Mouse (Mus musculus) E14TG2a.4 (cell line): Measurements from ENCODE around the gene Ticrr.

Experiments used
- H3K27me3 ChIP-seq: 2 replicates; pipeline ENCODE4 v1.6.1; 2014; ENCODE audit warnings: low read length, control low read depth; ENCODE audit not compliant: insufficient read depth
- H3K36me3 ChIP-seq: 2 replicates; pipeline ENCODE4 v1.6.1; 2014; ENCODE audit warnings: low read length, control low read depth; ENCODE audit not compliant: insufficient read depth
- H3K4me1 ChIP-seq: replicated peaks from 2 replicates; pipeline ENCODE4 v1.6.1; 2014; ENCODE audit warnings: low read depth, low read length, control low read depth
- H3K4me3 ChIP-seq: replicated peaks from 2 replicates; pipeline ENCODE4 v1.5.1; 2014; ENCODE audit warnings: mild to moderate bottlenecking, low read length
- H3K9me3 ChIP-seq: 2 replicates; pipeline ENCODE4 v1.6.1; 2014; ENCODE audit warnings: low read length, control low read depth
- CTCF ChIP-seq: conservative IDR thresholded peaks from 2 replicates; pipeline ENCODE4 v1.5.1; 2014; ENCODE audit warnings: low read length
- NANOG ChIP-seq: IDR thresholded peaks from 2 replicates; pipeline ENCODE4 v1.6.1; 2014; ENCODE audit warnings: borderline replicate concordance, low read length, mixed read lengths
- POU5F1 ChIP-seq: IDR thresholded peaks from 2 replicates; pipeline ENCODE4 v1.6.1; 2014; ENCODE audit warnings: low read length, borderline replicate concordance

Gene Ticrr

GRCm38 (mm10) chr7:79732622-79733021 lies 72.6 kb downstream of the Ticrr start, which contains the start of gene Plin1:
Gene Plin1 (minus strand): TSS chr7:79732903.
- peaks cover 20% of the 10 kb centered on the region for H3K27me3 ChIP-seq
- peaks cover 22% of the 10 kb centered on the region for H3K36me3 ChIP-seq
- H3K4me3 ChIP-seq, result no peak within 1 kb of the TSS
- TF ChIP-seq POU5F1, result no peak
- no peak for TF ChIP-seq NANOG
- no peak for TF ChIP-seq CTCF
- peaks cover 22% of the 10 kb centered on the region for H3K4me1 ChIP-seq
- no peaks in the 10 kb centered on the region for H3K9me3 ChIP-seq

- Histone ChIP-seq H3K4me1 (peaks cover 15% of the 10 kb centered on the region), H3K27me3 (peaks cover 20% of the 10 kb centered on the region), H3K4me3 (no peak overlapping the region), H3K36me3 (peaks cover 39% of the 10 kb centered on the region), H3K9me3 (no peaks in the 10 kb centered on the region)
- TF ChIP-seq POU5F1 (no peak), CTCF (no peak), NANOG (no peak)
These were observed 74.6 kb downstream of the Ticrr start for GRCm38 (mm10) chr7:79734563-79734962.

- Histone ChIP-seq H3K4me1 (peaks cover 2% of the 10 kb centered on the region; the same call in 1 of the 2 replicates), H3K27me3 (peaks cover 11% of the 10 kb centered on the region), H3K9me3 (no peaks in the 10 kb centered on the region), H3K4me3 (no peak overlapping the region), H3K36me3 (peaks cover 44% of the 10 kb centered on the region)
- TF ChIP-seq CTCF, result no peak
- no peak for TF ChIP-seq NANOG
- TF ChIP-seq POU5F1, result no peak
These were observed 76.5 kb downstream of the Ticrr start for GRCm38 (mm10) chr7:79736511-79736910.

- Histone ChIP-seq H3K36me3 (peaks cover 44% of the 10 kb centered on the region), H3K4me3 (no peak overlapping the region), H3K9me3 (no peaks in the 10 kb centered on the region), H3K4me1 (peaks cover 11% of the 10 kb centered on the region), H3K27me3 (peaks cover 9% of the 10 kb centered on the region; the same call in 1 of the 2 replicates)
- TF ChIP-seq NANOG (no peak), CTCF (no peak), POU5F1 (no peak)
These were observed 78.9 kb downstream of the Ticrr start for GRCm38 (mm10) chr7:79738913-79739312.

- Histone ChIP-seq H3K4me1 (peaks cover 11% of the 10 kb centered on the region), H3K36me3 (peaks cover 38% of the 10 kb centered on the region), H3K9me3 (no peaks in the 10 kb centered on the region), H3K4me3 (no peak overlapping the region), H3K27me3 (peaks cover 9% of the 10 kb centered on the region; the same call in 1 of the 2 replicates)
- TF ChIP-seq POU5F1 (no peak), CTCF (no peak), NANOG (no peak)
These were observed 80.3 kb downstream of the Ticrr start for GRCm38 (mm10) chr7:79740279-79740678.

GRCm38 (mm10) chr7:79742277-79742658 lies 82.3 kb downstream of the Ticrr start:
- H3K4me3 ChIP-seq, result peak overlapping the region; percentile 91
- no peaks in the 10 kb centered on the region for H3K9me3 ChIP-seq
- H3K4me1 ChIP-seq, result peaks cover 11% of the 10 kb centered on the region
- H3K27me3 ChIP-seq, result peaks cover 9% of the 10 kb centered on the region; the same call in 1 of the 2 replicates
- H3K36me3 ChIP-seq, result peaks cover 25% of the 10 kb centered on the region
- TF ChIP-seq POU5F1 (no peak), CTCF (no peak), NANOG (no peak)

- Histone ChIP-seq H3K4me1 (peaks cover 12% of the 10 kb centered on the region), H3K4me3 (peak within 1 kb of the TSS; percentile 91), H3K9me3 (no peaks in the 10 kb centered on the region), H3K36me3 (peaks cover 19% of the 10 kb centered on the region), H3K27me3 (peaks cover 9% of the 10 kb centered on the region; the same call in 1 of the 2 replicates)
- TF ChIP-seq NANOG (no peak), CTCF (no peak), POU5F1 (no peak)
These were observed 82.9 kb downstream of the Ticrr start, which contains the start of the genes Pex11a and Wdr93 for GRCm38 (mm10) chr7:79742659-79743536. Gene Pex11a (minus strand): TSS chr7:79743131. Gene Wdr93 (plus strand): TSS chr7:79743163.

GRCm38 (mm10) chr7:79744051-79744450 lies 84.1 kb downstream of the Ticrr start:
- no peak for TF ChIP-seq CTCF
- no peak for TF ChIP-seq NANOG
- no peak for TF ChIP-seq POU5F1
- Histone ChIP-seq H3K27me3 (peaks cover 9% of the 10 kb centered on the region; the same call in 1 of the 2 replicates), H3K36me3 (peaks cover 8% of the 10 kb centered on the region; the same call in 1 of the 2 replicates), H3K9me3 (no peaks in the 10 kb centered on the region), H3K4me1 (peaks cover 19% of the 10 kb centered on the region), H3K4me3 (no peak overlapping the region)
